Mouse (Mus musculus) heart, postnatal 0 days (tissue): ENCODE results near the gene Sft2d2.

Experiments
- CTCF ChIP-seq: IDR thresholded peaks from 2 replicates; pipeline ENCODE4 v1.5.1; 2016; ENCODE audit warnings: antibody characterized with exemption, control low read depth, low read depth
- EP300 ChIP-seq: IDR thresholded peaks from 2 replicates; pipeline ENCODE4 v1.6.1; 2016; ENCODE audit warnings: antibody characterized with exemption, low read depth

GRCm38 (mm10) chr1:165183400-165183799 lies 10.8 kb downstream of the Sft2d2 start:
- TF ChIP-seq CTCF (no peak), EP300 (no peak)
